Mouse (Mus musculus) G1E-ER4 (cell line): Measurements from ENCODE around the gene Fem1b. TPM values are rescaled to one million over a fixed set of nuclear protein-coding genes. Genes with fewer than 3 reads are reported as not detected.

Experiments used
- GATA1 ChIP-seq: IDR thresholded peaks from one replicate; pipeline ENCODE4 v1.8.0; 2012; ENCODE audit warnings: low read length, inconsistent platforms
- polyA plus RNA-seq: library from polyadenylated mRNA; stranded (reverse); fragments of >175 nt; gene quantifications from 2 replicates; pipeline ENCODE4 v1.2.3, GENCODE M21; 2012

Fem1b gene
- polyA plus RNA-seq, 1 experiment = 17.7 TPM

DNA sequence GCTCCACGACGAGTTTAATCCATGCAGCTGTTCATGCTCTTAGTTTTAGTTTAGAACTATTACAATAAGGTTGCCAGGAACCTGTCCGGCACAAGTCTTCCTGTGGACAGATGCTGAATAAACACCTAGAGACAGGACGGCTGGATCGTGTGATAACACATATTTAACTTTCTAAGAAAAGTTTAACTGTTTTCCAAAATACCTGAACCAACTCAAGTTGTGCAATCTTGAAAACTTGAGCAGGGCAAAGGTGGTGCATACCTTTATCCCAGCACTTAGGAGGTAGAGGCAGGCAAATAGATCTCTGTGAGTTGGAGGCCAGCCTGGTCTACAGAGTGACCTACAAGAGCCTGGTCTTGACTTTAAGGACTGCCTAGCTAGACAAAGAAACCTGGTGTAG is 23.2 kb upstream of the Fem1b start:
- TF ChIP-seq GATA1 = no peak

DNA sequence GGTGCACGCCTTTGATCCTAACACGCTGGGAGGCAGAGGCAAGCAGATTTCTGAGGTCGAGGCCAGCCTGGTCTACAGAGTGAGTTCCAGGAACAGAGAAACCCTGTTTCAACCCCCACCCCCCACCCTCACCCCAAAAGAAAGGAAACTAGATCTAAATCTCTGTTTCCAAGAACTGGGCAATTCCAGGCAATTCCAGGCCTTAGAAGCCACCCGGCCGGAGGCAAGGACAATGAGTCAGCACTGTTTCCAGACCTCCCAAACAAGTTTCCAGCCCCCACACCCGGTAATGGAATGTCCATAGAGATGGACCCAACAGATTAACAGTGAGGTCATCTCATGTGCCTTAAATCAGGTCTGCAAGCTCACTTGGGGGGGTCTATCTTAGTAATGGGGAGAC is 18.1 kb upstream of the Fem1b start:
- no peak for TF ChIP-seq GATA1

DNA sequence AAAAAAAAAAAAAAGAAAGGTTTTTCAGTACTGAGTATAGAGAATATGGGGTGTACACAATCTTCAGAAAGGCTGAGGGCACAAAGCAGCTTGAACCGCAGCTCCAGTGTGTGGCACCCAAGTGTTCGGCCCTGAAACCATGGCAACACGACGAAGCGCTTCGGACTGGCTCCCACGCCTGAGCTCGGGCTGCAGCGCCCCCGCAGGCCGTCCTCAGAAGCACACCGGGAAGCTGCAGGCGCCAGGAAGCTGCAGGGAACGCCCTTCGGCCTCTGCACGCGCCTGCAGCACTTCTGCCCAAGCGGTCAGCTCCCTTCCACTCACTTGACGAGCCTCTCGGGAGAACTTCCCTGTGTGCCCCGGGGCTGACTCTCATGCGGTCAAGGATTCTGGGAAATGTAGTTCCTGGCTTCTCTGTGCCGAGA is 16.9 kb upstream of the Fem1b start:
- no peak for TF ChIP-seq GATA1

DNA sequence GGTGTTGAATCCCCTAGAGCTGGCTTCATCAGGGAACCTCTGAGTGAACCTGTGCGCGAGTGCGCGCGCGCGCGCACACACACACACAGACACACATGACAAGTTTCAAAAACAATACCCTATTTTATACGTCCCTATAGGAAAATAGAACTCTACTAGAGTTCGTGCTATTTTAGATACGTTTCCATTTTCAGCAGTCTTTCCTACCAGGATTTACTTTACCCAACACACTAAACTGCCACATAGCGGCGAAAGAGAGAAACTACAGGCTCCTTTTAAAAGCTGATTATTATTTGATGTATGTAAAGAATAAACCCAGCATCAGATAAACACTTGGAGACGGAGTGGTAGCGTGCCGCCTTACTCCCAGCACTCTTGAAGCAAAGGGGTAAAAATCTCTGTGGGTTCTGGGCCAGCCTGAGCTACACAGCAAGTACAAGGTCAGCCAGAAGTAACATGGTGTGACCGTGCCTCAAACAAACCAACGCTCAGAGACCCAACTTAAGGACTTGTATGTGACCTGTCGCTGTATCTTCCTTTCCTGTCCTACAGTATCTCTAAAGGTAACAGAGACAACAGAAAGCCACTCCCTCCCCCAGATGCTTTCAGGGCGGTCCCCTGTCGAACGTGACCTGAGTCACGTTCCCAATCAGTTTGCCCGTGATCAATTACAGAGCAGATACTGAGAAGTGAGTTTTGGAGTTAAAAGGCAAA is 16.4 kb upstream of the Fem1b start:
- peak; percentile 14 for TF ChIP-seq GATA1

DNA sequence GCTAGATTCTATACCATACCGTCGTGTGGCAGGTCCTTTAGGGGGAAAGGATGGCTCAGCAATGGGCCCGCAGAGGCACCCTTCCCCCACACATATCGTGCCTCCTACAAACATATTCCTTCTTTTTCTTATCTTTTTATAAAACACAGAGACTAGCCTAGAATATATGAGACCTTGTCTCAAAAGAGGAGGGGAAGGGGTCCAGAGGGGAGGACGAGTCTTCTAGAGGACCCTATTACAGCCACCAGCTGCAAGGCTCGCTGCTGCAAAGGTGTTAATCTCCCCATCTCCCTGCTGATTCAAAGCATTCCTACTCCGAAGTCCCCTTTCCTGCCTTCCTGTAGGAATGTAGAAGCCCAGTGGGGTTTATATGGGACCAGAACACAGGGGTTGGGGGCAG is 14.7 kb upstream of the Fem1b start:
- no peak for TF ChIP-seq GATA1

DNA sequence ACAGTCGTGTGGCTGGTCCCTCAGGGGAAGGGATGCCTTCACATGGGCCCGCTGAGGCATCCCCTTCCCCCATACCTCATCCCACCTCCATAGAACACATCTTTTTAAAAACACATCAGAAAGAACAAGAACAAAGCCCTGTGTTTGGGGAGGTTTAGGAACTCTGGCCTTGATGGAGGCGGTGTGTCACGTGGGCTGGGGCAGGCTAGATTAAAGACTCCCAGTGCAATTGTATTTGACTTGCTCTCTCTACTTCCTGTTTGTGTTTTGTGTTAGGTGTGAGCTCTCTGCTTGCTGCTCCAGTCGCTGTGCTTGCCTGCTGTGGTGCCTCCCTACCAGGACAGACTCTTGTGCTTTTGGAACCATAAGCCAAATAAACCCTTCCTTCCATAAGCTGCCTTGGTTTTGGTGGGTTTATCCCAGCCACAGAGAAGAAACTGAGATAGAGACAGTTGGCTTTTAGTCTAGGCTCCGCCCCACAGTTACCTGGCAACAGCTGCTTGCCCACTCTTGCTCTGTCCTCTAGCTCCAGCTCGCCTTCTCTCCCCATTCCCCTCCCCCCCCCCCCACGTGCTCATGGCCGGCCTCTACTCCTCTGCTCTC is 14.2 kb upstream of the Fem1b start:
- TF ChIP-seq GATA1 = no peak

DNA sequence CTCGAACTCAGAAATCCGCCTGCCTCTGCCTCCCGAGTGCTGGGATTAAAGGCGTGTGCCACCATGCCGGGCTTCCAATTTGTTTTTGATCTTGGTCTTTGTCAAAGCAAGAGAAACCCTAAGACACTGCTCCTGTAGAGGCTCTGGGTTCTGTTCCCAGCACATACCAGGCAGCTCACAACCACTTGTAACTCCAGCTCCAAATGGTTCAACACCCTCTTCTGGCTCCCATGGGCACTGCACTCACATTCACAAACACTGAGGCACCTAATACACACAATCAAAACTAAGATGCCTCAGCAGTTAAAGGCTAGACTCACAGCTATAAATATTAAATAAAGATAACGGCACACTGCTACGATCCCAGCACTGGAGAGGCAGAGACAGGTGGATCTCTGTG is 10.1 kb upstream of the Fem1b start:
- no peak for TF ChIP-seq GATA1

DNA sequence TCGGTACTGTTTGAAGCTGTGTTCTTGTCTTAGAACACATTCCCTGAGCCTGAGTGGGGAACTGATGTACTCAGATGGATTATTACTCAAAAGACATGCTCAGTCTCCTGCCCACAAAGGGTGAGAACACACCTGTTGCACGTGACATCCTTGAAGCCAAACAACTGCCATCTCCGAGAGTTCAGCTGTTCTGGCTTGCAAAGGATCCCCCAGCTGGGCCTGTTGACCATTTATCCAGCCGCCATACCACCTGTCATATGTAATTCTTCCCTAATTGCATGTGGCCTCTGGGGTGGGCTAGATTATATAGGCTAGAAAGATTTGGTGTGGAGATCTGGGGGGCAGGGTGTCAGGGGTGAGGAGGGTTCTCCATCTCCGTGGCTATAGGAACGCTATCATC is 9.1 kb upstream of the Fem1b start:
- no peak for TF ChIP-seq GATA1

DNA sequence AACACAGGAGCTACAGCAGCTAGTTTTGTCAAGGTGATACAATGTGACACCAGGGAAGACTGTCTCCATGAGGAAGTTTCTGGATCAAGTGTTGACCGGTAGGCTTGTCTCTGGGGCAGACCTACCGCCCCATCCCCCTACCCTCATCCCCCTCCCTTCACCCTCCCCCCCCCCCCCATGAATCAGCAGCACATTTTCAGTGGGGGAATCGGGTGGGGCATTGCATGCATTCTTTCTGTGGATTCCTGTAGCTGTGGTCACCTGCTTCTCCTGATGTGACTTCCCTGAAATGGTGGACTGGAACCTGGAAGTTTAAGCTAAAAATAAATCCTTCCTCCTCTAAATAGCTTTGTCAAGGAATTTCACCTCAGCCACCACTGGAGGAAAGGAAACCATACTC is 7.8 kb upstream of the Fem1b start:
- no peak for TF ChIP-seq GATA1

DNA sequence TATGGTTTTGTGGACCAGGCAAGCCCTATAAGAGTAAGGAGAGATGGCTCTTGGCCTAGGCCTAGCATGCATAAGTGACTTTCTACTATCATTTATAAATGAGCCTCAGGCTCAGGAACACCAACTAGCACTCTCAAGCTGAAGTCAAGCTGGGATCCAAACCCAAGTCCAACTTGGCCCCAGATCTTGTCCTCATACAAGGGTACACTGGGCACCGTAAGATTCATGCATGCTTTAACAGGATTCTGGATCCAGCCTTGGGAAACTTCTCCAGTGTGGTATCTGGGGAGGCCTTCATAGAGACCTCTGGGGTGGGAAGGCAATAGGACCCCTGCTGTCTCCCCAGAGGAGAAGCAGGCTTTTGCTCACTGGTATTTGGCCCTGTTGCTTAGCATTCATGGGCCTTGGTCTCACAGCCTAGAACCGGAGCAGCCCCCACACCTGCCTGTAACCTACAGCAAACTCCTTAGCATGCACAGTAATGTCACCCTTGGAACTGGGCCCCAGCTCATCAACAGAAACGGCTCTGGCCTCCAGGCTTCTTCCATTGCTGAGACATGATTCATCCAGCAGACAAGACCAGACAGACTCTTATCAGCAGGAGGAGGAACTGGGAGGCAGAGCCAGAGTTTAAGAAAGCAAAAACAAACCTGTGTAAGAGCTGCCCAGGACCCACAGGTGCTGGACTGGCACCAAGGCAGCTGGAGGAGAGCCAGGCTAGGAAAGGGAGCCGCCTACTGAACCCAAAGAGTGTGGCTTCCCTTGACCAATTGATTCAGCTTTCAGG is 6.3 kb upstream of the Fem1b start:
- no peak for TF ChIP-seq GATA1

DNA sequence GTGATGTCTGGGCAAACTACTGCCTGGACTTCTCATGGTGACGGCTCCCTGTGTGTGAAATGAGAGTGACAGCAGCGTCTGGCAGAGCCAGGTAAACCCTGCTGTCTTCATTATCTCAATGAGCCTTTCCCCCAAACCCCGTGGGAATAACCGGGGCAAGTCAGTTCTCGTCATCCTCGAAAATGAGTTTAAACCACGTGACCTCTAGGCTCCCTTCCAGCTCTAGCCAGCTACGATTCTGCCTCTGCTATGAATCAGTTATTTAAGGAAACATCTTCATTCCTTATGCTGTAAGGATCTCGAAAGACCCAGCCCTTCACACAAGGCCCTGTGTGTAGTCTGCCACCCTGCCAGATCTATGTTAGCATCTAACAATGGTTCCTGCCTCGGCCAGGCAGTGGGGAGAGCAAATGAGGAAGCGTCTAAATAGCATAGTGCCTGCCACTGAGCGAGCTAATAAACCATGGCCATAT is 5.4 kb upstream of the Fem1b start:
- TF ChIP-seq GATA1 = no peak

DNA sequence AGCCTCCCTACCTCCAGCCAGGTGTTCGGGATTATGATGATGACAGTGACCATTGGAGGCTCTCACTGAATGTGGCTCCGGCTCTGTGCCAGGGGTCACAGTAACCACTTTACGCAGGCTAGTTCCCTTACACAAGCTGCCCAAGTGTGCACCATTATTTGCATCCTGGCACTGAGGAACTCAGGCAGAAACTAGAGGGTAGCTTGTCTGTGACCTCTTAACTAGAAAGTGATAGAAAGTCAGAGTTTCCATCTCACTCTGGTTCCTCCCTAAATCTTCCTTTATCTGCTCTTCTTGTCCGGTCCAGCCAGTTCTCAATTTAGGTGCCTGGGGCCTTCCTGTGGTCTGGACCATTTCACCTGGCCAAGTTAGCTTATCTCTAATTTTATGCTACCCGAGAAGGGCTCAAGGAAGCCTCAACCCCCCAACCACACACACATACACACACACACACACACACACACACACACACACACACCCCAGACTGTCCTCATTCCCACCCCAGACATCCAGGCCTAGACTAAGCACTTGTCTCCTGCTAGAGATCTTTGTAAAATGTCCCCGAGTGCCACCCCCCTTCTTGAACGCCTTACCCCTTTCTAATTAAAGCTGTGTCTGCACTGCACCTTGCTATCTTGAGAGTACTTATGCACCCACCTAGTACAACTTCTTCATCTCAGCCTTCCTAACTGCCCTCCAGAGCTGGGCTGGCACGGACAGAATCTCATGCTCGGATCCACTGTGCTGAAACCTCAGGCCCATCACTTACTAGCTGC is 4.8 kb upstream of the Fem1b start:
- TF ChIP-seq GATA1 = no peak

DNA sequence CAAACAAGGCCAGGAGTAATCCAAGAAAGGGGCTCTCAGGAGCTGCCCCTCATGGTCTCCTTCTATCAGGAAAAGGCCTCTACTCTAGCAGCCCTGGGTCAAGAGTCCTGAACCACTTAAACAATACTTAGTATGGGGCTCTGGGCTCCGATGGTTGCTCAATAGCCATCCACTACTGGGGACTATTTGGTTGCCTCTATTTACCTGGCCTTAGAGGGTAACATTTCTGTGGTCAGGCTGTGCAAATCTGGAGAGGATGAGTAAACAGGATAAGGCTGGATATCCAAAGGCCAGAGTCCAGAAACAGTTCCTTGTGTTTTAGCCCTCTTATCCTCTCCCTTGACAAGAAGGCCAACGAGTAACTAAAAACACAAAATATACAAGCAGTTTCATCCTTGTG is 3.0 kb upstream of the Fem1b start:
- no peak for TF ChIP-seq GATA1

DNA sequence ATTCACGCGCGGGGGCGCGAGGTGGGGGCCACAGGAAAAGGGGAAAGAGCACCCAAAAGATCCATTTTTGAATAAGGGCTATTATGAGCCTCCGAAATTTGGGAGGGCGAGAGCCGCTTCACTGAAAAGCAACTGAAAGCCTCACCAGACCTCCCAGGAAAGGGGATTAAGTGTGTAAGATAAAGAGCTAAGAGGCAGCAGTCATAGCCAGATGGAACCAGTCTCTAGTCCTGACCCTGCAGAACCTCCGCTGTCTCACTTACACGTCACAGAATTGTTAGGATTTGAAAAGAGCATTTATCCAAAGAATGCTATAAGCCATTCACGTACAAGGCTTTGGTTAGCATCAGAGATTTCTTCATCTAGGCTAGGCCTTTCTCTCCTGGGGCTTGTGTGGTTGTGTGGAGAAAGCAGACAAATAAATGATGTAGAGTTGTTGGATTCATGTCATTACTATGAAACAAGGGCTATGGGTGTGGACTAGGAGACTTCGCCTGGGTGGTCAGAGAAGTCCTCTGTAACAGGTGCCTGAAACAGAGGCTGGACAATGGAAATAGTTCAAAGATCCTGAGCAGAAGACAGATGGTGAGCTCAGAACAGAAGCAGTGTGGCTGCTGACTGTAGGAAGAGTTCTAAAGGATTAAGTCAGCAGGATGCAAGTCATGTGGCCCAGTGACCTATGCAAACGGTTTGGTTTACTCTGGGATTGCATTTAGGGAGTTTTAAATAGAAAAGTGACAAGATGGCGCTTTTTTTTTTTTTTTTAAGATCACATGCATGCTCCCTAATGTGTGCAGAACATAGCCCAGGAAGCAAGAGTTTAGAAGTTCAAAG is 699 bp upstream of the Fem1b start:
- TF ChIP-seq GATA1 = no peak
